Mouse (Mus musculus): ENCODE results near the gene Ssh2. TPM values are rescaled to one million over a fixed set of nuclear protein-coding genes. Genes with fewer than 3 reads are reported as not detected.

Gene Ssh2
- polyA plus RNA-seq, 1 experiment from 2014 or later = 26.6 TPM

DNA sequence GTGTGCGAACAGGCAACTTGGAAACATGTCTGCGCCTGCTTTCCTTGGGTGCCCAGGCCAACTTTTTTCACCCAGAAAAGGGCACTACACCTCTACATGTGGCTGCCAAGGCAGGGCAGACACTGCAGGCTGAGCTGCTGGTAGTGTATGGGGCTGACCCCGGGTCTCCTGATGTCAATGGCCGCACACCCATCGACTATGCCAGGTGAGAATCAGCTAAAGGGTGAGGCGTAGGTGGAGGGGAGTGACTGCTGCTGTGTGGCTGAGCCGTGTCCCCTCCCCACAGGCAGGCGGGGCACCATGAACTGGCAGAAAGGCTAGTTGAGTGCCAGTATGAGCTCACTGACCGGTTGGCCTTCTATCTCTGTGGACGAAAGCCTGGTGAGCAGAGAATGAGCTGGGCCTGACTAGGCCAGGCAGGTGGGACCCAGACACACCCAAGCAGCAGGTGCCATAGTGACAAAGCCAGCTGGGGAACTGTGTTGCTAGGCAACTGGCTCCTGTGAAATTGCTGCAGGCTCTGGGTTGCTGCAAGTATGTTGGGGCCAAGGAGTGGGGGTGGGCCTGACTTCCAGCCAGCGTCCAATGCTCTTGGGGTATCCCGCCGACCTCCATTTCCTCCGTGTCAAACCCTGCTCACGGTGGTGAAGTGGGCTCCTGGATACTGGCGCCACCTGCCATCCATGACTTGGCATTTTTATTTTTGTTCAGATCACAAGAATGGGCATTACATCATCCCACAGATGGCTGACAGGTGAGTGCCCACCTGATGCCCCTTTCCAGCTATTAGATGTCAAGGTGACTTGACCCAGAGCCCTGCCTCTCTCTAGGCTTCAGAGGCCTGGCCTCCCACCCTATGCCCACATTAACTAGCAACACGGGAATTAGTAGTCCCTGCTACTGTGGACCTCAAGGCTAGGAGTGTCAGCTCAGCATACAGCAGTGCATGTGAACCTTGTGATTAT, 284.6 kb downstream of the Ssh2 start:
- WGBS = 74% methylated on average over 17 of the region's 17 CpGs
- Histone ChIP-seq H3K4me3 (replicated peaks; ENCODE audit: low read depth, low read length) (no peak overlapping the region), H3K4me2 (ENCODE audit: low read length) (no peak overlapping the region), H3K27me3 (ENCODE audit: control insufficient read depth, insufficient read depth, low read length) (no peaks in the 10 kb centered on the region), H3K4me1 (ENCODE audit: control insufficient read depth, insufficient read depth, low read length) (peaks cover 13% of the 10 kb centered on the region; the same call in 1 of the 2 replicates), H3K9me3 (ENCODE audit: control insufficient read depth, low read length) (no peaks in the 10 kb centered on the region), H3K9ac (replicated peaks; ENCODE audit: low read length) (no peak overlapping the region), H3K36me3 (ENCODE audit: control insufficient read depth, insufficient read depth, low read length) (peaks cover 65% of the 10 kb centered on the region), H3K27ac (replicated peaks; ENCODE audit: low read depth, low read length) (no peak overlapping the region)
- ATAC-seq (ENCODE audit: low FRiP score, low TSS enrichment) = no peak
- peak; percentile 39 for DNase-seq

DNA sequence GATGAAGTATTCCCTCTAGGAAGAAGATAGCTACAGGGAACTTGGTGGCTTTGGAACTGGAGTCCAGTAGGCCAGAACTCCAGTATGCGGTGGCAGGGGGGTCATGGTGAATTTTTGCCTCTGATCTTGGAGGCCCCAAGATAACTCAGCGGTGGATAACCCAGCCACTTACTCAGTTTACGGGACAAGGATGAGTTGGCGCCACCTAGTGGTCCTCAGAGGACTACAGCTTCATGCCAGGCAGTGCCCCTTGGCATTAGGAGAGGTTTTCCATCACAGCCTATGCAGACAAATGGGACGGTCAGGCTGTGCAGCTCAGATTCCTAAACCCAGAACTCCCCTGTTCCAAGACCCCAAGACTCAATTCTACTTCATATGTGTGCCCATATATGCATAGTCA, 285.3 kb downstream of the Ssh2 start:
- H3K4me3 ChIP-seq (replicated peaks; ENCODE audit: low read depth, low read length) = no peak overlapping the region
- H3K4me1 ChIP-seq (ENCODE audit: control insufficient read depth, insufficient read depth, low read length) = peaks cover 13% of the 10 kb centered on the region; the same call in 1 of the 2 replicates
- peaks cover 72% of the 10 kb centered on the region for H3K36me3 ChIP-seq (ENCODE audit: control insufficient read depth, insufficient read depth, low read length)
- no peaks in the 10 kb centered on the region for H3K9me3 ChIP-seq (ENCODE audit: control insufficient read depth, low read length)
- no peak overlapping the region for H3K4me2 ChIP-seq (ENCODE audit: low read length)
- no peak for ATAC-seq (ENCODE audit: low FRiP score, low TSS enrichment)
- H3K27me3 ChIP-seq (ENCODE audit: control insufficient read depth, insufficient read depth, low read length) = no peaks in the 10 kb centered on the region
- no peak overlapping the region for H3K9ac ChIP-seq (replicated peaks; ENCODE audit: low read length)
- WGBS = 17% methylated on average over 5 of the region's 5 CpGs
- DNase-seq = peak; percentile 90
- H3K27ac ChIP-seq (replicated peaks; ENCODE audit: low read depth, low read length) = no peak overlapping the region

DNA sequence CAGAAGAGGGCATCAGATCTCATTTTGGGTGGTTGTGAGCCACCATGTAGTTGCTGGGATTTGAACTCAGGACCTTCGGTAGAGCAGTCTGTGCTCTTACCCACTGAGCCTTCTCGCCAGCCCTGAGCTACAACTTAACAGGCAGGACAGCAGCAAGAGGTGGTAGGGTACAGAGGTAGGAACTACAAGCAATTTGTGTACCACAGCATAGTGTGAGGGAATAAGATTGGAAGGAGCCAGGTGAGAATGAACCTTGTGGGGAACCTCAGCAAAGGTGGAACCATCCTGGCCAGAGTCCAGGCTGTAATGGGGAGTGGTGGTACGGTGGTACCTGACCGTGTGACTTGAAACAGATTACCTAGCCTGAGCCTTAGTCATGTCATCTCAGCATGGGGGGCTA, 285.9 kb downstream of the Ssh2 start:
- DNase-seq = no peak
- H3K27me3 ChIP-seq (ENCODE audit: control insufficient read depth, insufficient read depth, low read length) = no peaks in the 10 kb centered on the region
- WGBS = 93% methylated on average over 4 of the region's 4 CpGs
- no peak overlapping the region for H3K9ac ChIP-seq (replicated peaks; ENCODE audit: low read length)
- H3K4me1 ChIP-seq (ENCODE audit: control insufficient read depth, insufficient read depth, low read length) = peaks cover 13% of the 10 kb centered on the region; the same call in 1 of the 2 replicates
- H3K4me3 ChIP-seq (replicated peaks; ENCODE audit: low read depth, low read length) = no peak overlapping the region
- ATAC-seq (ENCODE audit: low FRiP score, low TSS enrichment) = no peak
- H3K9me3 ChIP-seq (ENCODE audit: control insufficient read depth, low read length) = no peaks in the 10 kb centered on the region
- no peak overlapping the region for H3K27ac ChIP-seq (replicated peaks; ENCODE audit: low read depth, low read length)
- H3K4me2 ChIP-seq (ENCODE audit: low read length) = no peak overlapping the region
- peaks cover 78% of the 10 kb centered on the region for H3K36me3 ChIP-seq (ENCODE audit: control insufficient read depth, insufficient read depth, low read length)

DNA sequence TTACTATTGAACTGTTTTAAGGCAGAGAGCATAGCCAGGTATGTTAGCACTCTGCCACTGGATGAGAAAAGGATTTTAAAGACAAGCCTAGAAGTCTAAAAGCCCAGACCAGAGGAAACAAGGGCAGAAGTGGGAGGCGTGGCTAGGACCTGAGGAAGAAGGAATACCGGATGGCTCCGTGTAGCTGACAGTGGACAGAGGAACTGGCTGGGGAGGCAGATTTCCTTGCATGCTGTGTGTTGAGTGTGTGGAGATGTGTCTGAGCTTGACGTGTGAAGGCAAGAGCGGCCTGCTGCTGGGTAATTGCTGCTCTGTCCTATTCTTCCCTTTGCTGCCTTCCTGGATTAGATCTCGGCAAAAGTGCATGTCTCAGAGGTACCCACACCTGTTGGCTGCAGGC, 286.4 kb downstream of the Ssh2 start:
- ATAC-seq (ENCODE audit: low FRiP score, low TSS enrichment) (no peak), DNase-seq (no peak)
- Histone ChIP-seq H3K4me2 (ENCODE audit: low read length) (no peak overlapping the region), H3K9me3 (ENCODE audit: control insufficient read depth, low read length) (no peaks in the 10 kb centered on the region), H3K4me3 (replicated peaks; ENCODE audit: low read depth, low read length) (no peak overlapping the region), H3K27me3 (ENCODE audit: control insufficient read depth, insufficient read depth, low read length) (no peaks in the 10 kb centered on the region), H3K27ac (replicated peaks; ENCODE audit: low read depth, low read length) (no peak overlapping the region), H3K4me1 (ENCODE audit: control insufficient read depth, insufficient read depth, low read length) (peaks cover 13% of the 10 kb centered on the region; the same call in 1 of the 2 replicates), H3K9ac (replicated peaks; ENCODE audit: low read length) (no peak overlapping the region), H3K36me3 (ENCODE audit: control insufficient read depth, insufficient read depth, low read length) (peaks cover 83% of the 10 kb centered on the region)
- 88% methylated on average over 6 of the region's 6 CpGs for WGBS

DNA sequence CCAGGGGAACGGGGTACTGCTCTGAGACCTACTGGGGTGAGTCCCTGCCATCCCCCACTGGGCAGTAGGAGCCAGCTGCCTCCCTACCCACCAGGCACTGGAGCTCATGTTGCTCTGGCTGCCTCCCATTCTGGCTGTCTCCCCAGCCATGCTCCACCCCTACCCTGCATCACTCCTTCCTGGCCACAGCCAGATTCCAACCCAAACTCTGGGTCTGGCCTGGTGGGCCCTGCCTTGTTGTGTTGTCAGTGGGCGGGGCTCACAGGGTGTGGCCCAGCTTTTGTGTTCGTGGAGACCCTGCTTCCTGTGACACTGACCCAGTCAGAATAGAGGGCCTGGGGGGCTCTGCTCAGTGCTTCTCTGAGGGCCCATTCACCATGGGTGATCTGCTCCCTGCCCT, 287.4 kb downstream of the Ssh2 start:
- Histone ChIP-seq H3K36me3 (ENCODE audit: control insufficient read depth, insufficient read depth, low read length) (peaks cover 86% of the 10 kb centered on the region), H3K4me1 (ENCODE audit: control insufficient read depth, insufficient read depth, low read length) (peaks cover 13% of the 10 kb centered on the region), H3K27ac (replicated peaks; ENCODE audit: low read depth, low read length) (no peak overlapping the region), H3K9ac (replicated peaks; ENCODE audit: low read length) (no peak overlapping the region), H3K9me3 (ENCODE audit: control insufficient read depth, low read length) (no peaks in the 10 kb centered on the region), H3K27me3 (ENCODE audit: control insufficient read depth, insufficient read depth, low read length) (no peaks in the 10 kb centered on the region), H3K4me2 (ENCODE audit: low read length) (no peak overlapping the region), H3K4me3 (replicated peaks; ENCODE audit: low read depth, low read length) (no peak overlapping the region)
- ATAC-seq (ENCODE audit: low FRiP score, low TSS enrichment) (no peak), DNase-seq (no peak)
- 73% methylated on average over 3 of the region's 3 CpGs for WGBS

DNA sequence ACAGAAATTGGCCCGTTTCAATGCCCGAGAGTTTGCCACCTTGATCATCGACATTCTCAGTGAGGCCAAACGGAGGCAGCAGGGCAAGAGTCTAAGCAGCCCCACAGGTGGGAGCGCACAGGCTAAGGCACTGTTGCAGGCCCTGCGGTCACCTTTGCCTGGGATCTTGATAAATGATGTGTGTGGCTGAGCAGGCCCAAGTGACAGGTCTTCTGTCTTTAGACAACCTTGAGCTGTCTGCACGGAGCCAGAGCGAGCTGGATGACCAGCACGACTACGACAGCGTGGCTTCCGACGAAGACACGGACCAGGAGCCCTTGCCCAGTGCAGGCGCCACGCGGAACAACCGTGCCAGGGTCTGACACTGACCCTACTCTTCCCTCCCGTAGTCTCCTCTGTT, 288.3 kb downstream of the Ssh2 start:
- 96% methylated on average over 19 of the region's 19 CpGs for WGBS
- Histone ChIP-seq H3K36me3 (ENCODE audit: control insufficient read depth, insufficient read depth, low read length) (peaks cover 78% of the 10 kb centered on the region), H3K27me3 (ENCODE audit: control insufficient read depth, insufficient read depth, low read length) (no peaks in the 10 kb centered on the region), H3K4me1 (ENCODE audit: control insufficient read depth, insufficient read depth, low read length) (peaks cover 13% of the 10 kb centered on the region), H3K9me3 (ENCODE audit: control insufficient read depth, low read length) (no peaks in the 10 kb centered on the region), H3K27ac (replicated peaks; ENCODE audit: low read depth, low read length) (no peak overlapping the region), H3K9ac (replicated peaks; ENCODE audit: low read length) (no peak overlapping the region), H3K4me2 (ENCODE audit: low read length) (no peak overlapping the region), H3K4me3 (replicated peaks; ENCODE audit: low read depth, low read length) (no peak overlapping the region)
- no peak for DNase-seq
- no peak for ATAC-seq (ENCODE audit: low FRiP score, low TSS enrichment)

DNA sequence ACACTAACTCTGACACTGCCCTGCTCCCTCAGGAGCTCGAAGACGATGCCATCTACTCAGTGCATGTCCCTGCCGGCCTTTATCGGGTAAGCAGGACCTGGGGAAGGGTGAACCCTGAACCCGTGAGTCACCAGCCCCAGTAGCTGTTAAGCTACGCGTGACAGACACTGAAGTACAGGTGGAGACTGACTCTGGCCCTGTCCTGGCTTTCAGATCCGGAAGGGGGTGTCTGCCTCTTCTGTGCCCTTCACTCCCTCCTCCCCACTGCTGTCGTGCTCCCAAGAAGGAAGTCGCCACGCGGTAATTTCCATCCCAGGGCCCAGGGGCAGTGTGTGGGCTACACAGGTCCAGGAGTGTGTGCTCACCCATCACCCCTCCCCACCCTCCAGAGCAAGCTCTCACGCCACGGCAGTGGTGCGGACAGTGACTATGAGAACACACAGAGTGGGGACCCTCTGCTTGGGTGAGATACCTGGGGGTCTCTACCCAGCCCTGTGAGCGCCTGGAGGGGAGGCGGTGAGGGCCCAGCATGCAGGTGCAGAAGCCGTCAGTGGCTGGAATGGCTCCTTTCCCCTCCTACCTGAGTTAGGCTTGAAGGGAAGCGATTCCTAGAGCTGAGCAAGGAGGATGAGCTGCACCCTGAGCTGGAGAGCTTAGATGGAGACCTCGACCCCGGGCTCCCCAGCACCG, 289.3 kb downstream of the Ssh2 start:
- DNase-seq (no peak), ATAC-seq (ENCODE audit: low FRiP score, low TSS enrichment) (no peak)
- H3K36me3 ChIP-seq (ENCODE audit: control insufficient read depth, insufficient read depth, low read length) = peaks cover 67% of the 10 kb centered on the region
- H3K4me1 ChIP-seq (ENCODE audit: control insufficient read depth, insufficient read depth, low read length) = peaks cover 12% of the 10 kb centered on the region
- H3K9ac ChIP-seq (replicated peaks; ENCODE audit: low read length) = no peak overlapping the region
- no peak overlapping the region for H3K4me3 ChIP-seq (replicated peaks; ENCODE audit: low read depth, low read length)
- H3K9me3 ChIP-seq (ENCODE audit: control insufficient read depth, low read length) = no peaks in the 10 kb centered on the region
- 92% methylated on average over 22 of the region's 22 CpGs for WGBS
- no peaks in the 10 kb centered on the region for H3K27me3 ChIP-seq (ENCODE audit: control insufficient read depth, insufficient read depth, low read length)
- no peak overlapping the region for H3K4me2 ChIP-seq (ENCODE audit: low read length)
- H3K27ac ChIP-seq (replicated peaks; ENCODE audit: low read depth, low read length) = no peak overlapping the region

DNA sequence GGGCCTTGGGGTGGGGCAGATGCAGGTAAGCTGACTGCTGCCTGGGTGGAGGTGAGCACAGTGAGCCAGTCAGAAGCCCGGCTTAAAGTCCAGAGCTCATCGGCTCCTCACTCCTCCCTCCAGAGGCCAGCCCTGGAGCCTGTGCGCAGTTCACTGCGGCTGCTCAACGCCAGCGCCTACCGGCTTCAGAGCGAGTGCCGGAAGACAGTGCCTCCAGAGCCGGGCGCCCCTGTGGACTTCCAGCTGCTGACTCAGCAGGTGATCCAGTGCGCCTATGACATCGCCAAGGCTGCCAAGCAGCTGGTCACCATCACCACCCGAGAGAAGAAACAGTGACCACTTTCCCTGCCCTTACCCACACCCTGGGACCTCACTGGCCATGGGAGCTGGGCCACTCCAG, 290.2 kb downstream of the Ssh2 start:
- WGBS = 78% methylated on average over 14 of the region's 14 CpGs
- Histone ChIP-seq H3K4me1 (ENCODE audit: control insufficient read depth, insufficient read depth, low read length) (peaks cover 5% of the 10 kb centered on the region), H3K4me2 (ENCODE audit: low read length) (no peak overlapping the region), H3K27ac (replicated peaks; ENCODE audit: low read depth, low read length) (no peak overlapping the region), H3K36me3 (ENCODE audit: control insufficient read depth, insufficient read depth, low read length) (peaks cover 59% of the 10 kb centered on the region), H3K9me3 (ENCODE audit: control insufficient read depth, low read length) (no peaks in the 10 kb centered on the region), H3K27me3 (ENCODE audit: control insufficient read depth, insufficient read depth, low read length) (no peaks in the 10 kb centered on the region), H3K4me3 (replicated peaks; ENCODE audit: low read depth, low read length) (no peak overlapping the region), H3K9ac (replicated peaks; ENCODE audit: low read length) (no peak overlapping the region)
- ATAC-seq (ENCODE audit: low FRiP score, low TSS enrichment) (no peak), DNase-seq (no peak)
